Mouse (Mus musculus): Measurements from ENCODE around the gene Atxn1.

DNA sequence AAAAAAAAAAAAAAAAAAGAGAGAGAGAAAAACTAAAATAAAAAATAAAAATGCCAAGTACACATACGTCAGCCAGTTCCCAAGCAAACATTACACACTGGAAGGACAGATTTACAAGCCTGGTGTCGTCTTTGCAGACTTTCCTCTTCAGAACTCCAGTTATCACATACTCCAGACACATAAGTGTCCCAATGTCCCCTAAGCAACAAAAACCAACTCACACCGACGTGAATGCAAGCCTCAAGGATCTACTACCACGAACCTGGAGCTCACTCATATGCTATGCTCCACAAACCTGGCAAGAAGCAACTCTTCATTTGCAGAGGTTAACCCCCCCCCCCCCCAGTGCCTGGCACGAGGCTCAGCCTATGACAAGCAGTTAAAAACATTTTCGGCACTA lies 136.8 kb downstream of the Atxn1 start:
- TF ChIP-seq CTCF (IDR thresholded peaks at IDR 0.05; ENCODE audit: insufficient read depth, low read depth, low read length) (no peak), POLR2A (IDR thresholded peaks at IDR 0.05; ENCODE audit: insufficient read depth, low read depth, low read length) (no peak)

Data from olfactory bulb, adult 2 months (tissue).